Mouse (Mus musculus): ENCODE data around the gene Gm5724. TPM values are rescaled to one million over a fixed set of nuclear protein-coding genes. Genes with fewer than 3 reads are reported as not detected.

Gm5724 gene
- 0.08 TPM in 1 of 2 replicates, not detected in the other for polyA plus RNA-seq (2015; fragmentation: Nextera tagmentation; extraction: Ambion mirVana)

DNA sequence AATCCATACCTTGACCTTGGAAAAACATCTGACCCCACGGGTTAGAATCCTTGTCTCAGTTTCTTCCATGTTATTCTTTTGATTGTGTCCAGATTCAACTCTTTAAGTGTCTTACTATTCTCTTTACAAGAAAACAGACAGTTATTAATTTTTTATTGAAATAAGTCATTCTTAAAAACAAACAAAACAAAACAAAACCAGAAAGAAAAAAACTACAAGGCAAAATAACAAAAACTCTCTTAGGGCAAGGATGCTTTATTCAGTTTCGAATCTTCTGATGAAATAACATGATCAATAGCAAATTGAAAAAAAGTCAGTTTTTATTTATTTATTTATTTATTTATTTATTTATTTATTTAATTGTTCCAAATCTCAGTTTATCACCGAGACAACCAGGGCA, at the start of gene Gm5724:
Gene Gm5724 (minus strand): TSS at position 101 of the 400 bp plus-strand sequence.
- Histone ChIP-seq H3K36me3 (no peaks in the 10 kb centered on the region), H3K27me3 (no peaks in the 10 kb centered on the region), H3K4me1 (no peaks in the 10 kb centered on the region), H3K9me3 (peaks cover 4% of the 10 kb centered on the region; the same call in 1 of the 2 replicates), H3K9ac (no peak within 1 kb of the TSS), H3K4me2 (no peak within 1 kb of the TSS), H3K27ac (no peak within 1 kb of the TSS), H3K4me3 (no peak within 1 kb of the TSS)
- no peak for ATAC-seq (ENCODE audit: insufficient number of reproducible peaks, insufficient read depth, low FRiP score, low TSS enrichment, low read depth)
- WGBS: 86% methylated on average over 3 of the region's 3 CpGs

DNA sequence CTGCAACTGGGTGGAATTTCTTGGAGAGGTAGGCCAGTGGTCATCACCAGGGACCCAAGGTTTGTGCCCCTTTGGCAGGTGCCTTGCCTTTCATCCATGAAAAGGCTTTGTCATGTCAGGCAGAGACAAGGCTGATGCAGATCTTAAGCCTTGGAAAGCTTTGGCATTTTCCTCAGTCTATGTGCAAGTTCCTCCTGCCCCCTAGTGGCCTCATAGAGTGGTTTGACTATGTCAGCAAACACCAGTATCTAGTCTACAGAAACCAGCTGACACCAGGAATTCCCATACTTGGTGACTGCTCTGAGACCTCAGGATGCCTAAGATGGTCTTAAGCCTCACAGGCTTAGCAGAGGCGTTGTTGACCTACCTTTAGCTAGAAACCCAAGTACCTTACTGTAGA, 24.2 kb upstream of the Gm5724 start:
- ATAC-seq (ENCODE audit: insufficient number of reproducible peaks, insufficient read depth, low FRiP score, low TSS enrichment, low read depth): no peak
- 20% methylated on average over 1 of the region's 1 CpGs for WGBS

DNA sequence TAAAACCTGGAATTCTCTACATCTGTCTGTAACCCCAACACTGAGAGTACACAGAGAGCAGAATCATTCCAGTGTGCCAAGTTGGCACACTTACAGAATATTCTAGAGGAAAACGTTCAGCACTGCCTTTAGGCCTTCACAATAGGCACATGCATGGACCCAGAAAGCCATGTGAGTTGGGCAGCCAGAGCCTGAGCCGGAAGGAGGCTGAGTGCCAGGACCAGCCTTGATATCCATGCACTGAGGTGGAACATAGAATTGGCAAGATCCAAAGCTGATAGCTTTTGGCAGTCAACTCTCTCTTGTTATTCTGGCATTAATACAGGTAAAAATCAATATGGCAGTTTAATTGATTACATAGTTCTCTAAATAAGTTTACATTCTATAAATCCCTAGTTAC, 866 bp upstream of the Gm5724 start:
- H3K9me3 ChIP-seq: peaks cover 4% of the 10 kb centered on the region; the same call in 1 of the 2 replicates
- no peaks in the 10 kb centered on the region for H3K4me1 ChIP-seq
- WGBS: 73% methylated on average over 2 of the region's 2 CpGs
- H3K4me2 ChIP-seq: no peak overlapping the region
- H3K36me3 ChIP-seq: no peaks in the 10 kb centered on the region
- no peak overlapping the region for H3K4me3 ChIP-seq
- H3K9ac ChIP-seq: no peak overlapping the region
- no peak overlapping the region for H3K27ac ChIP-seq
- no peaks in the 10 kb centered on the region for H3K27me3 ChIP-seq
- ATAC-seq (ENCODE audit: insufficient number of reproducible peaks, insufficient read depth, low FRiP score, low TSS enrichment, low read depth): no peak

More for the DNA sequence above, 24.2 kb upstream of the Gm5724 start:
- no peaks in the 10 kb centered on the region for H3K27me3 ChIP-seq
- H3K4me1 ChIP-seq: no peaks in the 10 kb centered on the region
- no peaks in the 10 kb centered on the region for H3K9me3 ChIP-seq
- H3K4me2 ChIP-seq: no peak overlapping the region
- H3K4me3 ChIP-seq: no peak overlapping the region
- H3K9ac ChIP-seq: no peak overlapping the region
- no peaks in the 10 kb centered on the region for H3K36me3 ChIP-seq
- H3K27ac ChIP-seq: no peak overlapping the region

DNA sequence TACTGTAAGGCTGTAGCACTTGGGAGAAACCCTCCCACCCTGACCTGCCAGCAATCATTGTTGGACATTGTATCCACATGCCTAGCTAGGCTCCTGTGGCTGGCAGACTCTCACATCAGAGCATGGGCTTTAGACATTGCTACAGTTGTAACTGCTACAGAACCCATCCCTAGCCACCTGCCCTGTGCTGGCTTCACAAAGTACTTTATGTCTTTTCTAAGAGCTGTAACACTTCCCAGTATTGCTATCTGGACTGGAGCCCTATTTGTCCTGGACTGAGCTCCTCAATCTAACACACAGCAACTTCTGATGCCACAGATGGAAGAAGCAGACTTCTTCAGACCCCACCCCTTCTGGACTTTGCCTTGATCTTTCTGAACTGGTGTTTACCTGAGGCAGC, 82.4 kb downstream of the Gm5724 start:
- Histone ChIP-seq H3K9ac (no peak overlapping the region), H3K27ac (no peak overlapping the region), H3K4me3 (no peak overlapping the region), H3K36me3 (no peaks in the 10 kb centered on the region), H3K9me3 (no peaks in the 10 kb centered on the region), H3K4me1 (no peaks in the 10 kb centered on the region), H3K4me2 (no peak overlapping the region), H3K27me3 (no peaks in the 10 kb centered on the region)
- no peak for ATAC-seq (ENCODE audit: insufficient number of reproducible peaks, insufficient read depth, low FRiP score, low TSS enrichment, low read depth)

DNA sequence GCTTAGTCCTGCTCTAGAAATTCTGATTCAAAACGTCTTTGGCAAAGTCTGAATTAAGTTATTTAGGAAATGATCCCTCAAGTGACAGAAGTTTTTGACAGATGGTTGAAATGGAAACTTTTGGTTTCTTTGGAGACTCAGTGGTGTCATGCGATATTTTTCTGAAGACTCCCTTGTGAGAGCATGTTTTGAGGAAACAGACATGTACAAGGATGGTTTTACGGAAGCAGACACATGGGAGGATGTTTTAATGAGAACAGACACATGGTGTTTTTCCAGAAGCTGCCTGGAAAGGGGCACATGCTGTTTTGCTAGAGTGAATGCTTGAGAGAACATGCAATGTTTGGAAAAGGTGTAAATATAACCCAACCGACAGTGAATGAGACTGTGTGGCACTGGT, 86.6 kb downstream of the Gm5724 start:
- WGBS: 62% methylated on average over 4 of the region's 4 CpGs

More for the DNA sequence above, 86.6 kb downstream of the Gm5724 start:
- H3K4me1 ChIP-seq: no peaks in the 10 kb centered on the region
- H3K4me3 ChIP-seq: no peak overlapping the region
- H3K4me2 ChIP-seq: no peak overlapping the region
- no peak overlapping the region for H3K9ac ChIP-seq
- H3K36me3 ChIP-seq: no peaks in the 10 kb centered on the region
- H3K9me3 ChIP-seq: no peaks in the 10 kb centered on the region
- no peak overlapping the region for H3K27ac ChIP-seq
- H3K27me3 ChIP-seq: no peaks in the 10 kb centered on the region
- ATAC-seq (ENCODE audit: insufficient number of reproducible peaks, insufficient read depth, low FRiP score, low TSS enrichment, low read depth): no peak

Other genes with a start within 250 kb of the Gm5724 start
- 0.14 and 0.62 TPM in 2 replicates for gene Slco1c1, start 249.4 kb downstream of the Gm5724 start, polyA plus RNA-seq (2015; fragmentation: Nextera tagmentation; extraction: Ambion mirVana)
- not detected in 2 replicates for gene Slco1b2, start 144.3 kb downstream of the Gm5724 start, polyA plus RNA-seq (2015; fragmentation: Nextera tagmentation; extraction: Ambion mirVana)
- not detected in 2 replicates for gene Slco1a4, start 82.4 kb upstream of the Gm5724 start, polyA plus RNA-seq (2015; fragmentation: Nextera tagmentation; extraction: Ambion mirVana)
- not detected in 2 replicates for gene Slco1a1, start 173.2 kb upstream of the Gm5724 start, polyA plus RNA-seq (2015; fragmentation: Nextera tagmentation; extraction: Ambion mirVana)
- gene Gm6614, start 237.6 kb upstream of the Gm5724 start, polyA plus RNA-seq (2015; fragmentation: Nextera tagmentation; extraction: Ambion mirVana): not detected in 2 replicates